Mouse (Mus musculus): ENCODE results near the gene Zcwpw1.

GRCm38 (mm10) chr5:137755425-137755824, 32.2 kb upstream of the Zcwpw1 start:
- no peak for TF ChIP-seq CTCF (IDR thresholded peaks at IDR 0.05 in 2 of 3, conservative IDR thresholded peaks at IDR 0.05 in 1 of 3; ENCODE audit: control insufficient read depth in 1 of 3, insufficient read depth in 1 of 3, low read depth in 2 of 3, low read length in 3 of 3, poor library complexity in 1 of 3, severe bottlenecking in 1 of 3)
- no peak for TF ChIP-seq UBTF (IDR thresholded peaks at IDR 0.05; ENCODE audit: borderline replicate concordance, insufficient read depth, low read depth, low read length)
- no peak for TF ChIP-seq E2F4 (IDR thresholded peaks at IDR 0.05; ENCODE audit: borderline replicate concordance, low read depth, low read length)
- no peak for TF ChIP-seq POLR2A (IDR thresholded peaks at IDR 0.05; ENCODE audit: control insufficient read depth in 1 of 2, insufficient read depth in 1 of 2, low read depth in 1 of 2, low read length in 2 of 2, poor library complexity in 1 of 2)
